Mouse (Mus musculus): ENCODE results near the gene Ndufa12. TPM values are rescaled to one million over a fixed set of nuclear protein-coding genes. Genes with fewer than 3 reads are reported as not detected.

The Ndufa12 gene
- polyA plus RNA-seq, 1 experiment from 2014 or later = 412 TPM

GRCm38 (mm10) chr10:94265656-94266542, 67.4 kb downstream of the Ndufa12 start:
- DNase-seq = no peak
- Histone ChIP-seq H3K4me2 (ENCODE audit: low read length) (no peak overlapping the region), H3K9ac (replicated peaks; ENCODE audit: low read length) (no peak overlapping the region), H3K27me3 (ENCODE audit: control insufficient read depth, insufficient read depth, low read length) (no peaks in the 10 kb centered on the region), H3K36me3 (ENCODE audit: control insufficient read depth, insufficient read depth, low read length) (no peaks in the 10 kb centered on the region), H3K4me3 (replicated peaks; ENCODE audit: low read depth, low read length) (no peak overlapping the region), H3K27ac (replicated peaks; ENCODE audit: low read depth, low read length) (peak overlapping the region; percentile 1; the same call in 1 of the 2 replicates), H3K4me1 (ENCODE audit: control insufficient read depth, insufficient read depth, low read length) (0 out of 2 replicates have a peak, but pooled peaks cover 6% of the 10 kb centered on the region), H3K9me3 (ENCODE audit: control insufficient read depth, low read length) (no peaks in the 10 kb centered on the region)
- WGBS = 52% methylated on average over 17 of the region's 17 CpGs
- no peak for ATAC-seq (ENCODE audit: low FRiP score, low TSS enrichment)

Other genes with a start within 250 kb of the Ndufa12 start
- 64.1 and 74.8 TPM in 2 replicates for gene Vezt, start 162.9 kb upstream of the Ndufa12 start, polyA plus RNA-seq (2014; fragmentation: Nextera tagmentation; extraction: Ambion mirVana)
- gene Fgd6, start 162.7 kb upstream of the Ndufa12 start, polyA plus RNA-seq (2014; fragmentation: Nextera tagmentation; extraction: Ambion mirVana) = 1.6 and 3.1 TPM in 2 replicates
- gene Nr2c1, start 50.7 kb upstream of the Ndufa12 start, polyA plus RNA-seq (2014; fragmentation: Nextera tagmentation; extraction: Ambion mirVana) = 7.3 and 8.6 TPM in 2 replicates
- gene Gm4792, start 100.0 kb downstream of the Ndufa12 start, polyA plus RNA-seq (2014; fragmentation: Nextera tagmentation; extraction: Ambion mirVana) = 0.78 and 0.89 TPM in 2 replicates
- 9.7 and 11.3 TPM in 2 replicates for gene Tmcc3, start 113.2 kb downstream of the Ndufa12 start, polyA plus RNA-seq (2014; fragmentation: Nextera tagmentation; extraction: Ambion mirVana)